Mouse (Mus musculus): ENCODE measurements at regions not wholly inside any gene's neighbourhood (a gene's known extent, or its start where the extent isn't known, plus 50 kb on each side); places are given as distances from the start of the nearest gene placed in this dataset.

- DNase-seq: no peak
Measured at GRCm38 (mm10) chr8:12481918-12482317, 86.8 kb downstream of the Sox1 start.

GRCm38 (mm10) chr8:12483551-12483950, 88.5 kb downstream of the Sox1 start:
- Histone ChIP-seq H3K4me1 (ENCODE audit: control insufficient read depth, insufficient read depth, low read length) (peaks cover 4% of the 10 kb centered on the region; the same call in 1 of the 2 replicates), H3K36me3 (ENCODE audit: control insufficient read depth, insufficient read depth, low read length) (no peaks in the 10 kb centered on the region)
- 58% methylated on average over 3 of the region's 3 CpGs for WGBS

More at GRCm38 (mm10) chr8:12481918-12482317, 86.8 kb downstream of the Sox1 start:
- 65% methylated on average over 14 of the region's 14 CpGs for WGBS
- peaks cover 4% of the 10 kb centered on the region; the same call in 1 of the 2 replicates for H3K4me1 ChIP-seq (ENCODE audit: control insufficient read depth, insufficient read depth, low read length)
- no peak overlapping the region for H3K4me3 ChIP-seq (ENCODE audit: insufficient read depth, low read depth, low read length)
- H3K27me3 ChIP-seq (replicated peaks; ENCODE audit: control insufficient read depth, insufficient read depth, low read length): no peaks in the 10 kb centered on the region; the same call in 1 of the 2 replicates
- TF ChIP-seq CTCF (conservative IDR thresholded peaks at IDR 0.05; ENCODE audit: insufficient read depth, insufficient read length, low read depth, low read length) (no peak), POLR2A (IDR thresholded peaks at IDR 0.05; ENCODE audit: low read depth, low read length) (no peak)
- H3K27ac ChIP-seq (ENCODE audit: insufficient read depth, low read depth, low read length): no peak overlapping the region
- H3K36me3 ChIP-seq (ENCODE audit: control insufficient read depth, insufficient read depth, low read length): no peaks in the 10 kb centered on the region

GRCm38 (mm10) chr8:12485326-12485725, 87.5 kb upstream of the Spaca7 start:
- Histone ChIP-seq H3K27me3 (replicated peaks; ENCODE audit: control insufficient read depth, insufficient read depth, low read length) (no peaks in the 10 kb centered on the region), H3K36me3 (ENCODE audit: control insufficient read depth, insufficient read depth, low read length) (no peaks in the 10 kb centered on the region), H3K4me1 (ENCODE audit: control insufficient read depth, insufficient read depth, low read length) (peaks cover 4% of the 10 kb centered on the region; the same call in 1 of the 2 replicates), H3K4me3 (ENCODE audit: insufficient read depth, low read depth, low read length) (no peak overlapping the region), H3K27ac (ENCODE audit: insufficient read depth, low read depth, low read length) (no peak overlapping the region)
- TF ChIP-seq POLR2A (IDR thresholded peaks at IDR 0.05; ENCODE audit: low read depth, low read length): no peak
- no peak for TF ChIP-seq CTCF (conservative IDR thresholded peaks at IDR 0.05; ENCODE audit: insufficient read depth, insufficient read length, low read depth, low read length)
- DNase-seq: no peak
- 84% methylated on average over 7 of the region's 7 CpGs for WGBS

More at GRCm38 (mm10) chr8:12483551-12483950, 88.5 kb downstream of the Sox1 start:
- H3K27ac ChIP-seq (ENCODE audit: insufficient read depth, low read depth, low read length): no peak overlapping the region
- no peak overlapping the region for H3K4me3 ChIP-seq (ENCODE audit: insufficient read depth, low read depth, low read length)
- no peaks in the 10 kb centered on the region; the same call in 1 of the 2 replicates for H3K27me3 ChIP-seq (replicated peaks; ENCODE audit: control insufficient read depth, insufficient read depth, low read length)
- DNase-seq: peak; percentile 57
- TF ChIP-seq CTCF (conservative IDR thresholded peaks at IDR 0.05; ENCODE audit: insufficient read depth, insufficient read length, low read depth, low read length) (no peak), POLR2A (IDR thresholded peaks at IDR 0.05; ENCODE audit: low read depth, low read length) (no peak)

- peaks cover 4% of the 10 kb centered on the region; the same call in 1 of the 2 replicates for H3K4me1 ChIP-seq (ENCODE audit: control insufficient read depth, insufficient read depth, low read length)
- no peaks in the 10 kb centered on the region for H3K36me3 ChIP-seq (ENCODE audit: control insufficient read depth, insufficient read depth, low read length)
- DNase-seq: peak; percentile 97
- H3K27me3 ChIP-seq (replicated peaks; ENCODE audit: control insufficient read depth, insufficient read depth, low read length): no peaks in the 10 kb centered on the region
- TF ChIP-seq POLR2A (IDR thresholded peaks at IDR 0.05; ENCODE audit: low read depth, low read length) (no peak), CTCF (conservative IDR thresholded peaks at IDR 0.05; ENCODE audit: insufficient read depth, insufficient read length, low read depth, low read length) (no peak)
- H3K27ac ChIP-seq (ENCODE audit: insufficient read depth, low read depth, low read length): peak overlapping the region; percentile 78
- H3K4me3 ChIP-seq (ENCODE audit: insufficient read depth, low read depth, low read length): no peak overlapping the region
- 40% methylated on average over 22 of the region's 22 CpGs for WGBS
Measured at GRCm38 (mm10) chr8:12486331-12487061, 86.3 kb upstream of the Spaca7 start.

- DNase-seq: no peak
- TF ChIP-seq CTCF (conservative IDR thresholded peaks at IDR 0.05; ENCODE audit: insufficient read depth, insufficient read length, low read depth, low read length) (no peak), POLR2A (IDR thresholded peaks at IDR 0.05; ENCODE audit: low read depth, low read length) (no peak)
- Histone ChIP-seq H3K4me3 (ENCODE audit: insufficient read depth, low read depth, low read length) (no peak overlapping the region), H3K36me3 (ENCODE audit: control insufficient read depth, insufficient read depth, low read length) (no peaks in the 10 kb centered on the region), H3K4me1 (ENCODE audit: control insufficient read depth, insufficient read depth, low read length) (peaks cover 4% of the 10 kb centered on the region; the same call in 1 of the 2 replicates), H3K27ac (ENCODE audit: insufficient read depth, low read depth, low read length) (peak overlapping the region; percentile 14; the same call in 1 of the 2 replicates), H3K27me3 (replicated peaks; ENCODE audit: control insufficient read depth, insufficient read depth, low read length) (no peaks in the 10 kb centered on the region)
- 39% methylated on average over 11 of the region's 11 CpGs for WGBS
Measured at GRCm38 (mm10) chr8:12487201-12487600, 85.6 kb upstream of the Spaca7 start.

- Histone ChIP-seq H3K27ac (ENCODE audit: insufficient read depth, low read depth, low read length) (no peak overlapping the region), H3K4me3 (ENCODE audit: insufficient read depth, low read depth, low read length) (no peak overlapping the region), H3K4me1 (ENCODE audit: control insufficient read depth, insufficient read depth, low read length) (peaks cover 4% of the 10 kb centered on the region; the same call in 1 of the 2 replicates), H3K27me3 (replicated peaks; ENCODE audit: control insufficient read depth, insufficient read depth, low read length) (no peaks in the 10 kb centered on the region), H3K36me3 (ENCODE audit: control insufficient read depth, insufficient read depth, low read length) (no peaks in the 10 kb centered on the region)
- 91% methylated on average over 5 of the region's 5 CpGs for WGBS
- TF ChIP-seq POLR2A (IDR thresholded peaks at IDR 0.05; ENCODE audit: low read depth, low read length) (no peak), CTCF (conservative IDR thresholded peaks at IDR 0.05; ENCODE audit: insufficient read depth, insufficient read length, low read depth, low read length) (no peak)
- no peak for DNase-seq
Measured at GRCm38 (mm10) chr8:12489194-12489593, 83.6 kb upstream of the Spaca7 start.

- no peaks in the 10 kb centered on the region for H3K36me3 ChIP-seq (ENCODE audit: control insufficient read depth, insufficient read depth, low read length)
- H3K27ac ChIP-seq (ENCODE audit: insufficient read depth, low read depth, low read length): no peak overlapping the region
- TF ChIP-seq POLR2A (IDR thresholded peaks at IDR 0.05; ENCODE audit: low read depth, low read length): no peak
- no peak for TF ChIP-seq CTCF (conservative IDR thresholded peaks at IDR 0.05; ENCODE audit: insufficient read depth, insufficient read length, low read depth, low read length)
- 68% methylated on average over 6 of the region's 6 CpGs for WGBS
- no peaks in the 10 kb centered on the region for H3K27me3 ChIP-seq (replicated peaks; ENCODE audit: control insufficient read depth, insufficient read depth, low read length)
- no peaks in the 10 kb centered on the region for H3K4me1 ChIP-seq (ENCODE audit: control insufficient read depth, insufficient read depth, low read length)
- no peak overlapping the region for H3K4me3 ChIP-seq (ENCODE audit: insufficient read depth, low read depth, low read length)
- no peak for DNase-seq
Measured at GRCm38 (mm10) chr8:12491472-12491871, 81.4 kb upstream of the Spaca7 start.
